Mouse (Mus musculus): Measurements from ENCODE around the gene Cntrob. TPM values are rescaled to one million over a fixed set of nuclear protein-coding genes. Genes with fewer than 3 reads are reported as not detected.
A peak's percentile ranks its signal among the peaks of the same experiment; 100 is the strongest.

The Cntrob gene
- polyA plus RNA-seq, 1 experiment from 2014 or later: 12.6 TPM

- H3K9ac ChIP-seq (ENCODE audit: low read depth, low read length): no peak overlapping the region
- H3K4me3 ChIP-seq (replicated peaks; ENCODE audit: low read depth, low read length): no peak overlapping the region
- no peaks in the 10 kb centered on the region for H3K4me1 ChIP-seq (replicated peaks; ENCODE audit: insufficient read depth, low read length)
- ATAC-seq (replicated peaks; ENCODE audit: low FRiP score, low read depth): no peak
- H3K36me3 ChIP-seq (ENCODE audit: insufficient read depth, low read length): peaks cover 74% of the 10 kb centered on the region
- no peak overlapping the region for H3K4me2 ChIP-seq (ENCODE audit: low read length)
- DNase-seq (ENCODE audit: low spot score): no peak
- H3K27ac ChIP-seq: no peak overlapping the region
- no peaks in the 10 kb centered on the region for H3K9me3 ChIP-seq (replicated peaks; ENCODE audit: low read length)
- H3K27me3 ChIP-seq (ENCODE audit: insufficient read depth, low read length): no peaks in the 10 kb centered on the region
- 91% methylated on average over 24 of the region's 26 CpGs for WGBS
- TF ChIP-seq CTCF (IDR thresholded peaks at IDR 0.05; ENCODE audit: low read depth): no peak
These were observed 22.9 kb upstream of the Cntrob start for GRCm38 (mm10) chr11:69346441-69346840.

GRCm38 (mm10) chr11:69340161-69341131, 16.9 kb upstream of the Cntrob start, which contains the start of gene Rnf227:
Gene Rnf227 (plus strand): TSS chr11:69340461.
- Histone ChIP-seq H3K4me2 (ENCODE audit: low read length) (peak within 1 kb of the TSS; percentile 81), H3K36me3 (ENCODE audit: insufficient read depth, low read length) (peaks cover 18% of the 10 kb centered on the region), H3K9me3 (replicated peaks; ENCODE audit: low read length) (no peaks in the 10 kb centered on the region), H3K9ac (ENCODE audit: low read depth, low read length) (peak within 1 kb of the TSS; percentile 53), H3K27me3 (ENCODE audit: insufficient read depth, low read length) (no peaks in the 10 kb centered on the region), H3K4me1 (replicated peaks; ENCODE audit: insufficient read depth, low read length) (0 out of 2 replicates have a peak, but pooled peaks cover 6% of the 10 kb centered on the region), H3K4me3 (replicated peaks; ENCODE audit: low read depth, low read length) (peak within 1 kb of the TSS; percentile 44), H3K27ac (peak within 1 kb of the TSS; percentile 48; the same call in 1 of the 2 replicates)
- DNase-seq (ENCODE audit: low spot score) (peak; percentile 86), ATAC-seq (replicated peaks; ENCODE audit: low FRiP score, low read depth) (peak; percentile 78)
- no peak for TF ChIP-seq CTCF (IDR thresholded peaks at IDR 0.05; ENCODE audit: low read depth)
- WGBS: 2% methylated on average over 92 of the region's 99 CpGs

GRCm38 (mm10) chr11:69334796-69335195, 11.2 kb upstream of the Cntrob start:
- Histone ChIP-seq H3K4me1 (replicated peaks; ENCODE audit: insufficient read depth, low read length) (peaks cover 18% of the 10 kb centered on the region; the same call in 1 of the 2 replicates), H3K9ac (ENCODE audit: low read depth, low read length) (no peak overlapping the region), H3K27ac (no peak overlapping the region), H3K36me3 (ENCODE audit: insufficient read depth, low read length) (no peaks in the 10 kb centered on the region), H3K27me3 (ENCODE audit: insufficient read depth, low read length) (no peaks in the 10 kb centered on the region), H3K4me2 (ENCODE audit: low read length) (no peak overlapping the region), H3K4me3 (replicated peaks; ENCODE audit: low read depth, low read length) (no peak overlapping the region), H3K9me3 (replicated peaks; ENCODE audit: low read length) (no peaks in the 10 kb centered on the region)
- WGBS: 63% methylated on average over 4 of the region's 4 CpGs
- ATAC-seq (replicated peaks; ENCODE audit: low FRiP score, low read depth) (no peak), DNase-seq (ENCODE audit: low spot score) (no peak)
- no peak for TF ChIP-seq CTCF (IDR thresholded peaks at IDR 0.05; ENCODE audit: low read depth)

- DNase-seq (ENCODE audit: low spot score) (peak; percentile 28), ATAC-seq (replicated peaks; ENCODE audit: low FRiP score, low read depth) (no peak)
- Histone ChIP-seq H3K9me3 (replicated peaks; ENCODE audit: low read length) (no peaks in the 10 kb centered on the region), H3K4me1 (replicated peaks; ENCODE audit: insufficient read depth, low read length) (peaks cover 18% of the 10 kb centered on the region; the same call in 1 of the 2 replicates), H3K36me3 (ENCODE audit: insufficient read depth, low read length) (no peaks in the 10 kb centered on the region), H3K27ac (no peak overlapping the region), H3K27me3 (ENCODE audit: insufficient read depth, low read length) (no peaks in the 10 kb centered on the region), H3K4me3 (replicated peaks; ENCODE audit: low read depth, low read length) (no peak overlapping the region), H3K4me2 (ENCODE audit: low read length) (no peak overlapping the region), H3K9ac (ENCODE audit: low read depth, low read length) (no peak overlapping the region)
- WGBS: 52% methylated on average over 3 of the region's 3 CpGs
- peak; percentile 58; the same call in 1 of the 2 replicates for TF ChIP-seq CTCF (IDR thresholded peaks at IDR 0.05; ENCODE audit: low read depth)
These were observed 10.3 kb upstream of the Cntrob start for GRCm38 (mm10) chr11:69333922-69334321.

- peak overlapping the region; percentile 57; the same call in 1 of the 2 replicates for H3K9ac ChIP-seq (ENCODE audit: low read depth, low read length)
- WGBS: 19% methylated on average over 8 of the region's 8 CpGs
These were observed 9.2 kb upstream of the Cntrob start for GRCm38 (mm10) chr11:69332713-69333253.

GRCm38 (mm10) chr11:69331929-69332405, 8.4 kb upstream of the Cntrob start:
- Histone ChIP-seq H3K4me2 (ENCODE audit: low read length) (peak overlapping the region; percentile 68), H3K9ac (ENCODE audit: low read depth, low read length) (peak overlapping the region; percentile 57), H3K27ac (peak overlapping the region; percentile 73), H3K27me3 (ENCODE audit: insufficient read depth, low read length) (no peaks in the 10 kb centered on the region), H3K36me3 (ENCODE audit: insufficient read depth, low read length) (no peaks in the 10 kb centered on the region), H3K4me3 (replicated peaks; ENCODE audit: low read depth, low read length) (peak overlapping the region; percentile 49), H3K4me1 (replicated peaks; ENCODE audit: insufficient read depth, low read length) (peaks cover 20% of the 10 kb centered on the region; the same call in 1 of the 2 replicates), H3K9me3 (replicated peaks; ENCODE audit: low read length) (no peaks in the 10 kb centered on the region)
- DNase-seq (ENCODE audit: low spot score) (peak; percentile 92), ATAC-seq (replicated peaks; ENCODE audit: low FRiP score, low read depth) (peak; percentile 56; the same call in 1 of the 2 replicates)
- TF ChIP-seq CTCF (IDR thresholded peaks at IDR 0.05; ENCODE audit: low read depth): no peak
- WGBS: under 1% methylated on average over 24 of the region's 24 CpGs

More at GRCm38 (mm10) chr11:69332713-69333253, 9.2 kb upstream of the Cntrob start:
- H3K4me2 ChIP-seq (ENCODE audit: low read length): peak overlapping the region; percentile 68
- ATAC-seq (replicated peaks; ENCODE audit: low FRiP score, low read depth) (0 out of 2 replicates have a peak, but pooled peaks have one; percentile 3), DNase-seq (ENCODE audit: low spot score) (peak; percentile 84)
- no peaks in the 10 kb centered on the region for H3K36me3 ChIP-seq (ENCODE audit: insufficient read depth, low read length)
- TF ChIP-seq CTCF (IDR thresholded peaks at IDR 0.05; ENCODE audit: low read depth): no peak
- H3K27me3 ChIP-seq (ENCODE audit: insufficient read depth, low read length): no peaks in the 10 kb centered on the region
- H3K27ac ChIP-seq: peak overlapping the region; percentile 73
- peaks cover 18% of the 10 kb centered on the region; the same call in 1 of the 2 replicates for H3K4me1 ChIP-seq (replicated peaks; ENCODE audit: insufficient read depth, low read length)
- no peak overlapping the region; the same call in 1 of the 2 replicates for H3K4me3 ChIP-seq (replicated peaks; ENCODE audit: low read depth, low read length)
- H3K9me3 ChIP-seq (replicated peaks; ENCODE audit: low read length): no peaks in the 10 kb centered on the region
